Mouse (Mus musculus) duodenum, adult 2 months (tissue): ENCODE measurements around the gene Serpinb9f. TPM values are rescaled to one million over a fixed set of nuclear protein-coding genes. Genes with fewer than 3 reads are reported as not detected.

Experiments
- polyA plus RNA-seq: library from polyadenylated mRNA; depleted of rRNA; stranded (reverse); fragments of >200 nt; gene quantifications from 2 replicates; pipeline ENCODE4 v1.2.3, GENCODE M21; 2012; ENCODE audit warnings: low replicate concordance; rRNA removed

Gene Serpinb9f
- polyA plus RNA-seq: not detected in 2 replicates

GRCm38 (mm10) chr13:33323777-33324176, at the start of gene Serpinb9f:
Gene Serpinb9f (plus strand): TSS chr13:33324077.

Other genes with a start within 250 kb of the Serpinb9f start
- not detected in 2 replicates for gene Serpinb1b, start 245.5 kb upstream of the Serpinb9f start, polyA plus RNA-seq
- not detected in 2 replicates for gene Serpinb9c, start 164.3 kb upstream of the Serpinb9f start, polyA plus RNA-seq
- not detected in 2 replicates for gene Serpinb9d, start 131.1 kb upstream of the Serpinb9f start, polyA plus RNA-seq
- not detected in 2 replicates for gene Serpinb9e, start 74.5 kb upstream of the Serpinb9f start, polyA plus RNA-seq
- gene Gm11397, start 71.7 kb downstream of the Serpinb9f start, polyA plus RNA-seq: not detected in 2 replicates
- not detected in 2 replicates for gene Serpinb9g, start 160.7 kb downstream of the Serpinb9f start, polyA plus RNA-seq